21 mouse cellular contexts compared by ENCODE assay signal in genomic region chr15:25652933-25653332, GRCm38 (mm10). TPM values are rescaled to one million over a fixed set of nuclear protein-coding genes. Genes with fewer than 3 reads are reported as not detected.
DNase-seq lines count a peak whose midpoint lies in the region; ATAC-seq lines count a peak whose summit lies in the region.
"Had no signal": no experiment of that assay in that cellular context is flagged by ENCODE, and none has a peak within 500 bp of the region (broad histone marks: within the 10 kb centered on the region; RNA-seq: fewer than 3 reads in every experiment).

No protein-coding gene starts in this region.

- H3K4me1 ChIP-seq in embryonic facial prominence, embryonic 15.5 days = peaks cover 22% of the 10 kb centered on the region
- peaks cover 80% of the 10 kb centered on the region for H3K4me1 ChIP-seq in limb, embryonic 13.5 days
- H3K4me1 ChIP-seq: forebrain, embryonic 13.5 days had no signal

- no peaks in the 10 kb centered on the region for H3K36me3 ChIP-seq in embryonic facial prominence, embryonic 15.5 days
- peaks cover 9% of the 10 kb centered on the region for H3K36me3 ChIP-seq in limb, embryonic 13.5 days
- H3K36me3 ChIP-seq: intestine, embryonic 15.5 days had no signal

- no peak overlapping the region for H3K4me3 ChIP-seq in embryonic facial prominence, embryonic 15.5 days (replicated peaks)
- H3K4me3 ChIP-seq in limb, embryonic 13.5 days = no peak overlapping the region
- H3K4me3 ChIP-seq: forebrain, embryonic 13.5 days; heart, adult 2 months; intestine, embryonic 15.5 days had no signal

- DNase-seq in 3134 (ENCODE audit: extremely low read depth, insufficient read length, low spot score) = peak; percentile 44
- DNase-seq in 3T3-L1 (ENCODE audit: low read depth, low spot score) = peak; percentile 74
- DNase-seq in layer of hippocampus, adult 18-20 months (ENCODE audit: low spot score in 2 of 2) = no peak
- DNase-seq in layer of hippocampus, adult 9-11 months = no peak
- no peak for DNase-seq in ovary, adult 18-20 months (ENCODE audit: low spot score)
- no peak for DNase-seq in cerebellum, adult 9-10 months
- DNase-seq: adrenal gland, adult 8-10 months; cerebellum, adult 11 months; cerebellum, adult 9-11 months; cerebellum, postnatal 36 days; forebrain, postnatal 0 days; gastrocnemius, postnatal 14 days; heart, adult 2 months; heart, postnatal 36 days had no signal

- H3K27ac ChIP-seq in embryonic facial prominence, embryonic 15.5 days (replicated peaks) = peak overlapping the region; percentile 13; the same call in 1 of the 2 replicates
- H3K27ac ChIP-seq in limb, embryonic 13.5 days = peak overlapping the region; percentile 53
- H3K27ac ChIP-seq: forebrain, embryonic 13.5 days; heart, adult 2 months; hindbrain, embryonic 14.5 days had no signal

- no peak overlapping the region for H3K4me2 ChIP-seq in embryonic facial prominence, embryonic 15.5 days (replicated peaks)
- no peak overlapping the region for H3K4me2 ChIP-seq in limb, embryonic 13.5 days (replicated peaks)
- H3K4me2 ChIP-seq: forebrain, embryonic 13.5 days; heart, embryonic 11.5 days; hindbrain, embryonic 14.5 days; intestine, embryonic 15.5 days had no signal

- no peak overlapping the region for H3K9ac ChIP-seq in embryonic facial prominence, embryonic 15.5 days
- H3K9ac ChIP-seq in limb, embryonic 13.5 days = no peak overlapping the region
- H3K9ac ChIP-seq: forebrain, embryonic 13.5 days; forebrain, postnatal 0 days; hindbrain, embryonic 14.5 days; intestine, embryonic 15.5 days had no signal

- WGBS in embryonic facial prominence, embryonic 15.5 days = 59% methylated on average over 6 of the region's 6 CpGs
- WGBS in limb, embryonic 13.5 days = 64% methylated on average over 6 of the region's 6 CpGs

- no peak for ATAC-seq in embryonic facial prominence, embryonic 15.5 days (ENCODE audit: insufficient number of reproducible peaks, low FRiP score, low TSS enrichment, low read depth)
- ATAC-seq in limb, embryonic 13.5 days (ENCODE audit: low FRiP score, low read depth) = no peak
- ATAC-seq: forebrain, embryonic 13.5 days; forebrain, postnatal 0 days; intestine, embryonic 15.5 days had no signal

- no peaks in the 10 kb centered on the region for H3K9me3 ChIP-seq in embryonic facial prominence, embryonic 15.5 days (replicated peaks)
- no peaks in the 10 kb centered on the region for H3K9me3 ChIP-seq in limb, embryonic 13.5 days
- H3K9me3 ChIP-seq: intestine, embryonic 15.5 days had no signal

- H3K27me3 ChIP-seq in embryonic facial prominence, embryonic 15.5 days = no peaks in the 10 kb centered on the region
- no peaks in the 10 kb centered on the region for H3K27me3 ChIP-seq in limb, embryonic 13.5 days
- H3K27me3 ChIP-seq: CH12.LX; intestine, embryonic 15.5 days had no signal

RNA-seq across cellular contexts. Expression of gene Myo10, which starts 30.6 kb away (rescaled TPM):
- 34.0 and 34.9 TPM in 2 replicates for polyA plus RNA-seq in embryonic facial prominence, embryonic 15.5 days (2015; fragmentation: Nextera tagmentation; extraction: Ambion mirVana)
- polyA plus RNA-seq in limb, embryonic 13.5 days (2015; fragmentation: Nextera tagmentation; extraction: Ambion mirVana) = 30.3 and 32.3 TPM in 2 replicates
- 10 to 100 TPM; 49.7 to 50.7 TPM for total RNA-seq in layer of hippocampus, adult 18-20 months (2021)

Comparison
In these comparisons a context has a peak if more than half of its experiments do, and no peak if none do; other contexts are left out.
1. DNase-seq: peak in 3134 (single experiment) and 3T3-L1 (single experiment); none in layer of hippocampus, adult 18-20 months (0 of 2), layer of hippocampus, adult 9-11 months (single experiment), ovary, adult 18-20 months (single experiment) and cerebellum, adult 9-10 months (single experiment).